Mouse (Mus musculus): ENCODE data around the gene Txndc15.

DNA sequence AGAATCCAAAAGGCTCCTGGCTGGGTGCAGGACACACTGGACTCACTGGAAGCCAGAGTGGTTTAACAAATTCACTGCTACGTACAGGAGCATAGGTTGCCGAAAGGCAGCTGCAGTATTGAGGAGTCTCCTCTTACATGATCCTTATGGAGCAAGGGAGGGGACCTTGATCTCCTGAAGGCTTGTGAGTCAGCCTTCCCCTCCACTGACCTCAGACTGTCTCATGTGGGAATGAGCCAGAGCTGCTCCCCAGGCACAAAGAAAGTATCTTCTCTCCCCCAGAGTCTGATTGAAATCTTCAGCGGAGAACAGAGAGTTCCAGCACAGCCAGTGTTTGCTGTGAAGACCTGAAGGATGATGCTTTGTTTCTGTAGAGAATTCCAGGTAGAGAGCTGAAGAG, 30.9 kb upstream of the Txndc15 start:
- TF ChIP-seq CTCF (IDR thresholded peaks at IDR 0.05; ENCODE audit: borderline replicate concordance, control insufficient read depth, extremely low read depth, insufficient read depth, low read length, poor library complexity) (no peak), POLR2A (IDR thresholded peaks at IDR 0.05; ENCODE audit: control insufficient read depth, extremely low read depth, insufficient read depth, low read length, poor library complexity) (no peak)
